Mouse (Mus musculus): ENCODE results near the gene Carmil2. TPM values are rescaled to one million over a fixed set of nuclear protein-coding genes. Genes with fewer than 3 reads are reported as not detected.

Carmil2 gene
- total and polyA plus RNA-seq, 3 experiments = 2.0 to 33.2 (median 7.6) TPM

Other genes starting within 250 kb of the Carmil2 start
Only the 20 nearest of the 21 such genes appear.
- gene Tppp3, start 214.7 kb upstream of the Carmil2 start, total RNA-seq (2012; rRNA removed) = 0.25 TPM in 2 replicates
- not detected in 2 replicates for gene Tppp3, start 214.7 kb upstream of the Carmil2 start, total RNA-seq (2014; rRNA removed)
- gene Tppp3, start 214.7 kb upstream of the Carmil2 start, polyA plus RNA-seq (2012; ENCODE audit: insufficient read length, low read depth) = 0.39 and 0.49 TPM in 2 replicates
- gene Zdhhc1, start 189.4 kb upstream of the Carmil2 start, total RNA-seq (2012; rRNA removed) = 2.1 and 2.6 TPM in 2 replicates
- gene Zdhhc1, start 189.4 kb upstream of the Carmil2 start, total RNA-seq (2014; rRNA removed) = 0.86 and 1.6 TPM in 2 replicates
- 2.6 and 3.6 TPM in 2 replicates for gene Zdhhc1, start 189.4 kb upstream of the Carmil2 start, polyA plus RNA-seq (2012; ENCODE audit: insufficient read length, low read depth)
- gene Hsd11b2, start 167.5 kb upstream of the Carmil2 start, total RNA-seq (2012; rRNA removed) = not detected in 2 replicates
- not detected in 2 replicates for gene Hsd11b2, start 167.5 kb upstream of the Carmil2 start, total RNA-seq (2014; rRNA removed)
- not detected in 2 replicates for gene Hsd11b2, start 167.5 kb upstream of the Carmil2 start, polyA plus RNA-seq (2012; ENCODE audit: insufficient read length, low read depth)
- 38.0 and 48.8 TPM in 2 replicates for gene Atp6v0d1, start 120.2 kb upstream of the Carmil2 start, total RNA-seq (2012; rRNA removed)
- 51.0 and 55.3 TPM in 2 replicates for gene Atp6v0d1, start 120.2 kb upstream of the Carmil2 start, total RNA-seq (2014; rRNA removed)
- 48.8 and 53.6 TPM in 2 replicates for gene Atp6v0d1, start 120.2 kb upstream of the Carmil2 start, polyA plus RNA-seq (2012; ENCODE audit: insufficient read length, low read depth)
- gene Ripor1, start 81.0 kb upstream of the Carmil2 start, total RNA-seq (2012; rRNA removed) = 1.5 and 1.7 TPM in 2 replicates
- gene Ripor1, start 81.0 kb upstream of the Carmil2 start, total RNA-seq (2014; rRNA removed) = 0.24 and 0.28 TPM in 2 replicates
- 5.8 and 7.2 TPM in 2 replicates for gene Ripor1, start 81.0 kb upstream of the Carmil2 start, polyA plus RNA-seq (2012; ENCODE audit: insufficient read length, low read depth)
- gene Ctcf, start 49.7 kb upstream of the Carmil2 start, total RNA-seq (2012; rRNA removed) = 42.3 and 47.2 TPM in 2 replicates
- gene Ctcf, start 49.7 kb upstream of the Carmil2 start, total RNA-seq (2014; rRNA removed) = 48.3 and 52.4 TPM in 2 replicates
- 97.9 and 107 TPM in 2 replicates for gene Ctcf, start 49.7 kb upstream of the Carmil2 start, polyA plus RNA-seq (2012; ENCODE audit: insufficient read length, low read depth)
- 0.21 and 0.30 TPM in 2 replicates for gene Agrp, start 48.9 kb upstream of the Carmil2 start, total RNA-seq (2012; rRNA removed)
- gene Agrp, start 48.9 kb upstream of the Carmil2 start, total RNA-seq (2014; rRNA removed) = not detected in 2 replicates
- gene Agrp, start 48.9 kb upstream of the Carmil2 start, polyA plus RNA-seq (2012; ENCODE audit: insufficient read length, low read depth) = not detected in 2 replicates
- 10.9 and 11.9 TPM in 2 replicates for gene Acd, start 14.8 kb downstream of the Carmil2 start, total RNA-seq (2012; rRNA removed)
- 4.8 and 5.2 TPM in 2 replicates for gene Acd, start 14.8 kb downstream of the Carmil2 start, total RNA-seq (2014; rRNA removed)
- 31.8 and 40.0 TPM in 2 replicates for gene Acd, start 14.8 kb downstream of the Carmil2 start, polyA plus RNA-seq (2012; ENCODE audit: insufficient read length, low read depth)
- 17.5 and 32.3 TPM in 2 replicates for gene Pard6a, start 14.9 kb downstream of the Carmil2 start, total RNA-seq (2012; rRNA removed)
- gene Pard6a, start 14.9 kb downstream of the Carmil2 start, total RNA-seq (2014; rRNA removed) = 18.9 and 23.3 TPM in 2 replicates
- 10.0 and 15.9 TPM in 2 replicates for gene Pard6a, start 14.9 kb downstream of the Carmil2 start, polyA plus RNA-seq (2012; ENCODE audit: insufficient read length, low read depth)
- gene 4933405L10Rik, start 21.4 kb downstream of the Carmil2 start, total RNA-seq (2012; rRNA removed) = 0.25 TPM in 1 of 2 replicates, not detected in the other
- not detected in 2 replicates for gene 4933405L10Rik, start 21.4 kb downstream of the Carmil2 start, total RNA-seq (2014; rRNA removed)
- not detected in 2 replicates for gene 4933405L10Rik, start 21.4 kb downstream of the Carmil2 start, polyA plus RNA-seq (2012; ENCODE audit: insufficient read length, low read depth)
- 25.2 and 27.4 TPM in 2 replicates for gene Enkd1, start 21.9 kb downstream of the Carmil2 start, total RNA-seq (2012; rRNA removed)
- 15.6 and 17.7 TPM in 2 replicates for gene Enkd1, start 21.9 kb downstream of the Carmil2 start, total RNA-seq (2014; rRNA removed)
- gene Enkd1, start 21.9 kb downstream of the Carmil2 start, polyA plus RNA-seq (2012; ENCODE audit: insufficient read length, low read depth) = 30.8 and 35.9 TPM in 2 replicates
- 3.1 and 4.7 TPM in 2 replicates for gene Gfod2, start 72.4 kb downstream of the Carmil2 start, total RNA-seq (2012; rRNA removed)
- gene Gfod2, start 72.4 kb downstream of the Carmil2 start, total RNA-seq (2014; rRNA removed) = 1.7 and 1.8 TPM in 2 replicates
- 3.1 and 3.4 TPM in 2 replicates for gene Gfod2, start 72.4 kb downstream of the Carmil2 start, polyA plus RNA-seq (2012; ENCODE audit: insufficient read length, low read depth)
- gene Ranbp10, start 141.1 kb downstream of the Carmil2 start, total RNA-seq (2012; rRNA removed) = 8.1 and 8.7 TPM in 2 replicates
- gene Ranbp10, start 141.1 kb downstream of the Carmil2 start, total RNA-seq (2014; rRNA removed) = 7.4 and 7.9 TPM in 2 replicates
- 12.8 and 15.8 TPM in 2 replicates for gene Ranbp10, start 141.1 kb downstream of the Carmil2 start, polyA plus RNA-seq (2012; ENCODE audit: insufficient read length, low read depth)
- 0.13 and 0.21 TPM in 2 replicates for gene Tsnaxip1, start 141.5 kb downstream of the Carmil2 start, total RNA-seq (2012; rRNA removed)
- gene Tsnaxip1, start 141.5 kb downstream of the Carmil2 start, total RNA-seq (2014; rRNA removed) = 0.13 TPM in 1 of 2 replicates, not detected in the other
- 0.38 and 0.50 TPM in 2 replicates for gene Tsnaxip1, start 141.5 kb downstream of the Carmil2 start, polyA plus RNA-seq (2012; ENCODE audit: insufficient read length, low read depth)
- 21.3 and 21.4 TPM in 2 replicates for gene Cenpt, start 167.0 kb downstream of the Carmil2 start, total RNA-seq (2012; rRNA removed)
- gene Cenpt, start 167.0 kb downstream of the Carmil2 start, total RNA-seq (2014; rRNA removed) = 17.3 TPM in 2 replicates
- 28.2 and 29.4 TPM in 2 replicates for gene Cenpt, start 167.0 kb downstream of the Carmil2 start, polyA plus RNA-seq (2012; ENCODE audit: insufficient read length, low read depth)
- gene Thap11, start 168.9 kb downstream of the Carmil2 start, total RNA-seq (2012; rRNA removed) = 40.2 and 42.6 TPM in 2 replicates
- gene Thap11, start 168.9 kb downstream of the Carmil2 start, total RNA-seq (2014; rRNA removed) = 29.7 and 31.9 TPM in 2 replicates
- 21.3 and 21.7 TPM in 2 replicates for gene Thap11, start 168.9 kb downstream of the Carmil2 start, polyA plus RNA-seq (2012; ENCODE audit: insufficient read length, low read depth)
- gene Nutf2, start 174.3 kb downstream of the Carmil2 start, total RNA-seq (2012; rRNA removed) = 144 and 193 TPM in 2 replicates
- gene Nutf2, start 174.3 kb downstream of the Carmil2 start, total RNA-seq (2014; rRNA removed) = 205 and 223 TPM in 2 replicates
- 7.9 and 11.2 TPM in 2 replicates for gene Nutf2, start 174.3 kb downstream of the Carmil2 start, polyA plus RNA-seq (2012; ENCODE audit: insufficient read length, low read depth)
- 41.6 and 47.0 TPM in 2 replicates for gene Edc4, start 194.6 kb downstream of the Carmil2 start, total RNA-seq (2012; rRNA removed)
- 28.2 and 28.7 TPM in 2 replicates for gene Edc4, start 194.6 kb downstream of the Carmil2 start, total RNA-seq (2014; rRNA removed)
- 37.5 and 46.4 TPM in 2 replicates for gene Edc4, start 194.6 kb downstream of the Carmil2 start, polyA plus RNA-seq (2012; ENCODE audit: insufficient read length, low read depth)
- 0.38 and 0.42 TPM in 2 replicates for gene Nrn1l, start 207.3 kb downstream of the Carmil2 start, total RNA-seq (2012; rRNA removed)
- not detected in 2 replicates for gene Nrn1l, start 207.3 kb downstream of the Carmil2 start, total RNA-seq (2014; rRNA removed)
- gene Nrn1l, start 207.3 kb downstream of the Carmil2 start, polyA plus RNA-seq (2012; ENCODE audit: insufficient read length, low read depth) = not detected in 2 replicates
- gene Pskh1, start 214.2 kb downstream of the Carmil2 start, total RNA-seq (2012; rRNA removed) = 12.2 and 12.9 TPM in 2 replicates
- 10.5 and 11.0 TPM in 2 replicates for gene Pskh1, start 214.2 kb downstream of the Carmil2 start, total RNA-seq (2014; rRNA removed)
- 11.5 and 12.3 TPM in 2 replicates for gene Pskh1, start 214.2 kb downstream of the Carmil2 start, polyA plus RNA-seq (2012; ENCODE audit: insufficient read length, low read depth)